Mouse (Mus musculus): Measurements from ENCODE around the gene Pa2g4. TPM values are rescaled to one million over a fixed set of nuclear protein-coding genes. Genes with fewer than 3 reads are reported as not detected.
"Not testable (repeated sequence)": the region's sequence is repeated elsewhere in the genome, so short reads cannot be mapped to it uniquely, and the experiment has no call there.

Gene Pa2g4
- total RNA-seq (2021), result 100 to 1,000 TPM; 111 TPM

DNA sequence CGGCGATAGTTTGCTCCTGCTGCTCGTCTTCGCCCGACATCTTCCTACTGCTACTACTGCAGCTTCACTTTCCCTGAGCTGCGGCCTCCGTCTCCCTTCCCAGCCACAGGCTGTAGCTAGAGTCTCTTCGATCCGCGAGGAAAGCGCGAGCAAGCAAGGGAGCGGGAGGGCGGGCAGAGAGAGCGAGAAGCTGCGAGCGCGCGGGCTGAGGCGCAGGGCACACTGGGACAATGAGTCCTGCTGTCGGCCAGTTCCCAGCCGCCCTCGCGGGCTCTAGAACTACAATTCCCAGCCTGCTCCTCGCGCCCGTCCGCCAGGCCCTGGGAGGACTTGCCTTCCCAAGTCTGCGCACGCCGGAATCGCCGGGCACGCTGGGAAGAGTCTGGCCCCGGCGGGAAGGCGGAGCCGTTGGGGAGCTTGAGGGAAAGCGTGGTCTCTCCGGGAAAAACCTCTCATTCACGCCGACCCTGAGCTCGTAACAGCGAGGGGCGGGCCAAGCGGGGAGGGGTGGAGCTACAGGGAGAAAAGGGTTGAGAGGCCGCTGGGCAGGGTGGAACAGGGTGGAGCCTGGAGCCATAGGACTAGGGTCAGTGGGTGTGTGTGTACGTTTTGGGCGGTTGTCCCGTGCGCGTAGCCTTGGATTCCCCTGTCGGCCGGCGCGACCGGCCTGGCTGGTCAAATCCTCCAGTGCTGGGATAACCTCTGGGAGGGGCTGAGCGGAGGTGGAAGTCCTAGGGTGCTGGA is at the start of gene Pa2g4:
Gene Pa2g4, minus strand, starts transcription at position 200 of the 744 bp plus-strand sequence.
- intact Hi-C loops (cut with DNase I), result loop anchor here (10.0 kb wide), 1 partner anchor 109 kb away; the partner anchor contains the start of gene Suox

DNA sequence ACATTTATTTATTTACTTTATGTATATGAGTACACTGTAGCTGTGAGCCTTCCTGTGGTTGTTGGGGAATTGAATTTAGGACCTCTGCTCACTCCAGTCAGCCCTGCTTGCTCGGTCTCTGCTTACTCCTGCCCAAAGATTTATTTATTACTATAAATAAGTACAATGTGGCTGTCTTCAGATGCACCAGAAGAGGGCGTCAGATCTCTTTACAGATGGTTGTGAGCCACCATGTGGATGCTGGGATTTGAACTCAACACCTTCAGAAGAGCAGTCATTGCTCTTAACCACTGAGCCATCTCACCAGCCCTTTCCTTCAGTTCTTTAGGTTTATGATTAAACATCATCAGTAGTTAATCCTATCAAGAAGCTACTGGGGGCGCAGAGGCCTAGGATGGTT is 49.1 kb upstream of the Pa2g4 start:
- DNase-seq, result no peak
- intact Hi-C loops (cut with DNase I), result loop anchor here (5.0 kb wide), 1 partner anchor 58 kb away; no protein-coding TSS in a partner anchor

More for the DNA sequence above, at the start of gene Pa2g4:
- DNase-seq, result peak; percentile 99

- not testable (repeated sequence) for DNase-seq
- intact Hi-C loops (cut with DNase I), result loop anchor here (5.0 kb wide), 1 partner anchor 57 kb away; no protein-coding TSS in a partner anchor
These were observed 48.0 kb upstream of the Pa2g4 start for GRCm38 (mm10) chr10:128613820-128614219.

DNA sequence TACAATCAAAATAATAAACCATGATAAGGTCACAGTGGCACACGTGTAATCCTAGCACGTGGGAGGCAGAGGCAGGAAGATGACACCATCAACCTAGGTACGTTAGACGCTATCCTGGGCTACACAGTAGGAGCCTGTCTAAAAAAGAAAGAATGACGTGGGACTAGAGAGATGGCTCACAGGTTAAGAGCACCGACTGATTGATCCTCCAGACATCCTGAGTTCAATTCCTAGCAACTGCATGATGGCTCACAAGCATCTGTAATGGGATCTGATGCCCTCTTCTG is 47.3 kb upstream of the Pa2g4 start:
- intact Hi-C loops (cut with DNase I), result loop anchor here (5.0 kb wide), 1 partner anchor 56 kb away; no protein-coding TSS in a partner anchor
- DNase-seq, result no peak

DNA sequence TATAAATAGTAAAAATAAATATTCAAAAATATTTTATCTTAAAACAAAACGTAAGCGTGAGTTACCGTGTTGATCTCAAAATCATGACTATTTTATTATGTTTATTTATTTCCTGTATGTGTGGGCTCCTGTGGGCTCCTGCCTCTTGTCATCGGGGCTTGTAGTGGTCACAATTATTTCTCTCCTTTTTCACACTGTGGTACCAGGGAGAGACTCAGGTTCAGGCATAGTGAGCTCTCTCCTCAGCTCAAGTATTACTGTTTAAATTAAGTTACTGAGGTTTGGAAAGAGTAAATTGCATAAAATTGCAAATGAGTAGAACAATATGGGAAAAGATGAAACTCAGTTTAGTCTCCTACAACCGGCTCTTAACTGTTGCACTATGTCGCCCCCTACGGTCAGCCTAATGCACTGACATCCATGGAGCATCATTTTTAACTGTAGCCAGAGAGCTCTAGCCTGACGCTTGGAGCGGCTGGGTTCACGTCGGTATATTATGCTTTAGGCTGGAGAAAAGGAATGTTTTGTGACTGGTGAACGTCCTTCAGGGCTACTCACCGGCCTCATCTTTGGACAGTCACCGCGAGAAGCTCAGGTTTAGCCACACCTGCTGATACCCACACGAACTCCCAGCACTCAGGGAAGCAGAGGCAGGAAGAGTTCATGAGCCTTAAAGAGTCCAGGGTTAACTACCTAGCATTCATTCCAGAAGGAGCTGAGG is 46.8 kb upstream of the Pa2g4 start:
- intact Hi-C loops (cut with DNase I), result loop anchor here (5.0 kb wide), 1 partner anchor 55 kb away; no protein-coding TSS in a partner anchor
- peak; percentile 76 for DNase-seq

DNA sequence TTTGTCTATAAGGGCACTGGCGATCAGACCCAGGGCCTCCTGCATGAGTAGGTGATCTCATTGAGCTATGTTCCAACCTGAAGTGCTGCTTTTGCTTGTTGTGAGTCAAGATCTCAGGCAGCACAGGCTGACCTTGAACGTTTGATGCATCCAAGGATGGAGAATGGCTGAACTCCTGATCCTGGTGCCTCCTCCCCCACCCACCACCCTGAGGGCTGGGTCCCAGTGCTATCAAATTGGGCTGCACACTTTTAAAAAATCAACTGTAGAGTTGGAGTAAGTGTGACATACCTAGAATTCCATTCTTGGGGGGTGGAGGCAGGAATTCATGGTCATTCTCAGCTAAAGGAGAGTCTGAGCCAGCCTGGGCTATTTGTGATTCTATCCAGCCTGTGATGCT is 40.7 kb upstream of the Pa2g4 start:
- intact Hi-C loops (cut with DNase I), result no loop called here
- DNase-seq, result no peak

DNA sequence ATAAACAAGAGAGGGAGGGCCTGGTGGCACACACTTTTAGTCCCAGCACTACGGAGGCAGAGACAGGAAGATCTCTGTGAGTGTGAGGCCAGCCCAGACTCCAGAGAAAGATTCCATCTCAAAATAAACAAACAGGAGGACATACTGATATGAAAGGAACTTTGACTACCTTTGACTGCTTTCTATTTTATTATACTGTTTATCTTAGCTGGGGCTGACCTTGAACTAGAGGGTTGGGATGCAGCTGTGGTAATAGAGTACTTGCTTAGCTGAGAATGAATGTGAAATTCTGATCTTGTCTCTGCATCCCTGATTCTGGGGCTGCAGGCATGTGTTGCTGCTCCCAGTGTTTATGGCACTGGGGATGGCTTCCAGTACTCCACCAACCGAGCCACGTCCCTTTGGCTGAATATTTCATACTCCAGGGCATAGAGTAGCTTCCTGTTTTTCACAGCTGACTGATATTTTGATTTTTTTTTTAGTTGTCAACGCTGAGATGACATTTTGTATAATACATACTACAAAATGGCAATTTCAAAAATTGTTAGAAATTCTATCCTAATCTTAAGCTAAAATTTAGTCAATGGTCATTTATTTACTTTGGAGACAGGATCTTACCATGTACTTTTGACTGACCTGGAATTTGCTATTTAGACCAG is 36.8 kb upstream of the Pa2g4 start:
- DNase-seq, result no peak
- intact Hi-C loops (cut with DNase I), result no loop called here

GRCm38 (mm10) chr10:128601499-128601898 is 35.7 kb upstream of the Pa2g4 start:
- DNase-seq, result no peak
- intact Hi-C loops (cut with DNase I), result no loop called here

DNA sequence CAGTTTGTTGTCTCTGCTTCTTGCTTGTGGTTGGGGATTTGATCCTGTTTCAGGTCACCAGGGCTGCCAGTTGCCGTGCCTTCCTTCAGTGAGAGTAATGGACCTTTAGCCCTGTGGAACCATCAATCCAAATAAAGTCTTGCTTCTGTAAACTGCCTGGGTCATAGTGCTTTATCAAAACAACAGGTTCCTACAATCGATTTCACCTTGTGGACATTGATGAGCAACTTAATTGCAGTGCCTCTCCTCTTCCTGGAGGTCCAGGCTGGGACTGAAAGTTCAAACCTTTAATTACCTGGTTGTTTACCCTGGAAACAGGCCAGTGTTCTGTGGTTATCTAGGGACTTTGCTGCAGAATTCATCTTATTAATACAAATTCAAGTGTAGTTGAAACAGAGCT is 32.7 kb upstream of the Pa2g4 start:
- DNase-seq, result no peak
- intact Hi-C loops (cut with DNase I), result no loop called here

DNA sequence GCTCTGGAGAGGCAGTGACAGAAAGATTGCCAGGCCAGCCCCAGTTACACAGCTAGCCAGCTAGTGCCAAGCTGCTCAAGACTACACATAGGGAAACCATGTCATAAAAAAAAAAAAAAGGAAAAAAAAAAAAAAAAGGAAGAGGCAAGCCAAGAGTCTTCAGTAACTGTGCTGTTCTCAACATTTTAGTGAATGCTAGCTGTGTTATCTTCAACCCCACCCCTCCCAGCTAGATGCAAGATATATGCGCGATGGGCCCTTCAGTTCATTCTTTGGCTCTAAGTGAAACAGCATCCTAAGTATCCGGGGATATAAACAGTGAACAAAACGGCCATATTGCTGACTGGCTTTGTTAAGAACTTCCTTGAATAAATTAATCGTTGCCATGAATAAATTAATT is 27.0 kb upstream of the Pa2g4 start:
- intact Hi-C loops (cut with DNase I), result no loop called here
- no peak for DNase-seq

DNA sequence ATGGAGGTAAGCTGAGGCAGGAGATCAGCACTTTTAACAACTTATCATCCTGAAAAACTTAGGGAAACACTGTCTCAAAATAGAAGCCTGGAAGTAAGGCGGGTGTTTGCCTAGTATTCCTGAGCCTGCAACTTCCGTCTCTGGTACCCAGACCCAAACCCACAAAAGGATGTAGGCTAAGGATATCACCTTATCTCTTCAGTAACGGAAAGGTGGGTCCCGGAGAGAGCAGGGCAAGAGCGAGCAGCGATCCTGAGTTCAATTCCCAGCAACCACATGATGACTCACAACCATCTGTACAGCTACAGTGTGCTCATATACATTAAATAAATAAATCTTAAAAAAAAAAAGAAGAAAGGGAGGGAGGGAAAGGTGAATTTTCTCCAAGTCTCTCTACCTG is 25.6 kb upstream of the Pa2g4 start:
- intact Hi-C loops (cut with DNase I), result no loop called here
- DNase-seq, result no peak

DNA sequence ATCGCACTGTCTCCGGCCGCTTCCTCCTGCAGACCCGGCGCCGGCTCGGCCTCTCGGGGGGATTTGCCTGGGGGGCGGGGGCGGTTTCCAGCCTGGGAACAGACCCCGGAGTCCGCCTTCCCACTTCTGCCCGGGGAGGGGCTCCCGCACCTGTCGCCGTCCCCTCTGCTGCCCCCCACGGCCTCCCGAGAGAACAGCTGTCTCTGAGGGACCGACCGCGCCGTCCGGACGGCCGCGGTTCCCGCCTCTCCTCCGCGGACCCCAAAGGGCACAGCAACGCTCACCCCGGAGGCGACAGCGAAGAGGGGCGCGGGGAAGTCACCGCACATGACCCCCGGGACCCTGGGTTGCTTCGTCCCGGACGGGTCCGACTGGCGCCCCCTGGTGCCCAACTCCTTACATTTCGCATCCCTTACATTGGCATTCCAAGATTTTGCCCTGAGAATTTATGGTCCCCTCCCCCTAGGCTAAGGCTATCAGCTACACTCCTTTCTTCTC is 24.5 kb upstream of the Pa2g4 start:
- intact Hi-C loops (cut with DNase I), result no loop called here

GRCm38 (mm10) chr10:128589464-128590192 is 23.8 kb upstream of the Pa2g4 start, which contains the start of gene Erbb3:
Gene Erbb3 (minus strand): TSS chr10:128589652.
- intact Hi-C loops (cut with DNase I), result no loop called here
- DNase-seq, result peak; percentile 21

More for the DNA sequence above, 24.5 kb upstream of the Pa2g4 start:
- peak; percentile 72 for DNase-seq

- intact Hi-C loops (cut with DNase I), result no loop called here
- DNase-seq, result no peak
These were observed 23.1 kb upstream of the Pa2g4 start for GRCm38 (mm10) chr10:128588775-128589463.

GRCm38 (mm10) chr10:128588136-128588535 is 22.3 kb upstream of the Pa2g4 start:
- no peak for DNase-seq
- intact Hi-C loops (cut with DNase I), result no loop called here

GRCm38 (mm10) chr10:128587697-128588096 is 21.9 kb upstream of the Pa2g4 start:
- intact Hi-C loops (cut with DNase I), result no loop called here

DNA sequence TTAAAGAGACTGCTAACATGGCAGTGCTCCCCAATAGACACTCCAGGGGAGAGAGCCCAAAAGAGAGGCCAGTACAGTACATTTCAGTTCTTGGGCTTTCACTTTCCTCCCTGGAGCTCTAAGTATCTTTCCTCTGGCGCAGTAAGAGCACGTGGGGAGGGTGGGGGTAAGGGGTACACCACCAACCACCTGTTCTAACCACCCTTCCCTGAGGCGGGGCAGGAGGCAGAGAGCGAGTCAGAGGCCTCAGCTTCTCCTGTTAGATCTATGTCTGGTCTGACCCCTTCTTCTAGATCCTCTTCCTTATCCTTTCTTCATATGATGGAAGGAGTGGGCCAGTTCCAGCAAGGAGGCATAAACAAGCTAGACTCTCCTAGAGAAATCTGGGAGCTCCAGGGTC is 21.3 kb upstream of the Pa2g4 start:
- DNase-seq, result no peak
- intact Hi-C loops (cut with DNase I), result no loop called here

More at GRCm38 (mm10) chr10:128587697-128588096, 21.9 kb upstream of the Pa2g4 start:
- no peak for DNase-seq

DNA sequence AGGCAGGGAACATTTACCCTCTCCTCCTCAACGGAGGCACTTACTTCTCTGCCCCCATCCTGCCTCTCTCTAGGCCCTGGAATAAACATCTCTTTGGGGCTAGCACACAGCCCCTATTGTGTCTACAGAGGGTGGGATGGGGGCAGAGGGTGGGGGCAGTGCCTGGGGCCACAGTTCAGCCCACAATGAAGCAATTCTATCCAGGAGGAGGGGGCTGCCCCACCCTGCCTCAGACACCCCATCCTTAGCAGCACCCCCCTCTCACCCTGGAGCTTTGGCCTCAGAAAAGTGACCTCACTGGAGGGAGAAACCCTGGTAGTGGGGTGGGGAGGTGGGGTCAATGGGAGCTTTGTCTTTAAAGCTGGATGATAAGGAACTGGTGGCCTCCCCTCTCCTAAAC is 20.8 kb upstream of the Pa2g4 start:
- intact Hi-C loops (cut with DNase I), result no loop called here

GRCm38 (mm10) chr10:128584386-128584785 is 18.6 kb upstream of the Pa2g4 start:
- intact Hi-C loops (cut with DNase I), result no loop called here
- no peak for DNase-seq

More for the DNA sequence above, 20.8 kb upstream of the Pa2g4 start:
- no peak for DNase-seq

GRCm38 (mm10) chr10:128583644-128584043 is 17.9 kb upstream of the Pa2g4 start:
- peak; percentile 24 for DNase-seq
- intact Hi-C loops (cut with DNase I), result no loop called here

Data from left cerebral cortex, postnatal 4 days (tissue).